Mouse (Mus musculus) forebrain, postnatal 0 days (tissue): ENCODE measurements around the gene Ppp1r13b. TPM values are rescaled to one million over a fixed set of nuclear protein-coding genes. Genes with fewer than 3 reads are reported as not detected.

Source experiments
- ATAC-seq: fragments of 200-750 bp; cut with Nextera tagmentation; 2 replicates; pipeline ENCODE4 v1.8.0; 2017; ENCODE audit warnings: mild to moderate bottlenecking, moderate library complexity
- DNase-seq: peaks from one replicate; pipeline ENCODE4 v3.0.0-alpha.2; 2015
- H3K27ac ChIP-seq: fragments of 300-500 bp; sonication (generic); 2 replicates; pipeline ENCODE4 v1.5.1; 2014; ENCODE audit warnings: low read depth, mild to moderate bottlenecking, antibody characterized with exemption, low read length, moderate library complexity, mixed read lengths
- H3K27me3 ChIP-seq: fragments of 300-500 bp; sonication (generic); 2 replicates; pipeline ENCODE4 v1.6.1; 2014; ENCODE audit warnings: mild to moderate bottlenecking, low read length, mixed read lengths; ENCODE audit not compliant: insufficient read depth
- H3K36me3 ChIP-seq: fragments of 300-500 bp; sonication (generic); 2 replicates; pipeline ENCODE4 v1.6.1; 2014; ENCODE audit warnings: mild to moderate bottlenecking, moderate library complexity; ENCODE audit not compliant: insufficient read depth
- H3K4me1 ChIP-seq: fragments of 300-500 bp; sonication (generic); 2 replicates; pipeline ENCODE4 v1.6.1; 2014; ENCODE audit warnings: antibody characterized with exemption; ENCODE audit not compliant: insufficient read depth
- H3K4me2 ChIP-seq: fragments of 300-500 bp; sonication (generic); 2 replicates; pipeline ENCODE4 v1.6.1; 2014; ENCODE audit warnings: low read depth, mild to moderate bottlenecking, moderate library complexity
- H3K4me3 ChIP-seq: fragments of 300-500 bp; sonication (generic); 2 replicates; pipeline ENCODE4 v1.5.1; 2014; ENCODE audit warnings: low read depth, low read length, mixed read lengths
- H3K9ac ChIP-seq: fragments of 300-500 bp; sonication (generic); 2 replicates; pipeline ENCODE4 v1.6.1; 2014; ENCODE audit warnings: mild to moderate bottlenecking
- H3K9me3 ChIP-seq: fragments of 300-500 bp; sonication (generic); 2 replicates; pipeline ENCODE4 v1.6.1; 2016; ENCODE audit warnings: low read length
- CTCF ChIP-seq: sonication (generic); IDR thresholded peaks from 2 replicates; pipeline ENCODE4 v1.5.1; 2016; ENCODE audit warnings: antibody characterized with exemption, control low read depth, low read depth
- WGBS: fragments of 180-500 bp; shearing (Covaris S2); extraction: QIAGEN DNeasy Blood & Tissue Kit; methylation state at CpG from one replicate; pipeline ENCODE4 v1.1.7; 2014; 5-methylcytosine and 5-hydroxymethylcytosine counted together
- polyA plus RNA-seq: library from polyadenylated mRNA; unstranded; fragments of >200 nt; fragmentation: Nextera tagmentation; extraction: Ambion mirVana; gene quantifications from 2 replicates; pipeline ENCODE4 v1.2.1, GENCODE M21; 2015
- total RNA-seq: library from RNA; depleted of rRNA; stranded (reverse); fragments of >200 nt; gene quantifications from 2 replicates; pipeline ENCODE4 v1.2.3, GENCODE M21; 2014

Gene Ppp1r13b
- total and polyA plus RNA-seq, 2 experiments from 2014 or later = 37.6 to 53.8 TPM

DNA sequence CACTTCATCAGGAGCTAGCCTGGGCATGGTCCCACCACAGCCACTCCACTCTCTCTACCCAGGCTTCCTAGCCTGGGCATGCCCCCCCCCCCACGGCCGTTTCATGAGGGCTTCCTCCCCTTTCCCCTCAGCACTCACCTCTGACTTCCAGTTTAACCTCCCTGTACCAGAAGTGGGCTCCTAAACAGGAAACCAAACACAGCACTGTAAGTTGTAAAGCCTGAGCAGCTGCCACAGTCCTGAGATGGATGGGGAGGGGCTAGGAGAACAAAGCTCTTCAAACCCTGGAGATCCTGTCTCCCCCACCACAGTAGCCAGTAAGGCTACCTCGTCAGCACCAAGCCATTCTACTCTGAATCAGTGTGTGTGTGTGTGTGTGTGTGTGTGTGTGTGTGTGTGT lies 6.1 kb upstream of the Ppp1r13b start:
- no peak overlapping the region for H3K27ac ChIP-seq
- no peak for DNase-seq

GRCm38 (mm10) chr12:111912802-111913201 lies 4.9 kb upstream of the Ppp1r13b start:
- DNase-seq = no peak
- H3K9me3 ChIP-seq = no peaks in the 10 kb centered on the region
- H3K4me2 ChIP-seq = no peak overlapping the region
- 0 out of 2 replicates have a peak, but pooled peaks cover 3% of the 10 kb centered on the region for H3K4me1 ChIP-seq
- no peak overlapping the region for H3K4me3 ChIP-seq
- ATAC-seq = no peak
- H3K9ac ChIP-seq = no peak overlapping the region
- H3K27me3 ChIP-seq = no peaks in the 10 kb centered on the region
- no peaks in the 10 kb centered on the region for H3K36me3 ChIP-seq
- no peak for TF ChIP-seq CTCF
- no peak overlapping the region for H3K27ac ChIP-seq
- 84% methylated on average over 7 of the region's 7 CpGs for WGBS

More for the DNA sequence above, 6.1 kb upstream of the Ppp1r13b start:
- no peak for TF ChIP-seq CTCF
- Histone ChIP-seq H3K4me1 (no peaks in the 10 kb centered on the region), H3K27me3 (no peaks in the 10 kb centered on the region), H3K4me2 (no peak overlapping the region), H3K36me3 (no peaks in the 10 kb centered on the region), H3K9ac (no peak overlapping the region), H3K9me3 (no peaks in the 10 kb centered on the region), H3K4me3 (no peak overlapping the region)
- 51% methylated on average over 3 of the region's 3 CpGs for WGBS
- ATAC-seq = no peak

GRCm38 (mm10) chr12:111911796-111912195 lies 3.9 kb upstream of the Ppp1r13b start:
- DNase-seq (no peak), ATAC-seq (no peak)
- H3K4me1 ChIP-seq = peaks cover 4% of the 10 kb centered on the region; the same call in 1 of the 2 replicates
- no peak for TF ChIP-seq CTCF
- H3K27me3 ChIP-seq = no peaks in the 10 kb centered on the region
- no peaks in the 10 kb centered on the region for H3K36me3 ChIP-seq
- H3K4me2 ChIP-seq = no peak overlapping the region
- no peak overlapping the region for H3K27ac ChIP-seq
- no peaks in the 10 kb centered on the region for H3K9me3 ChIP-seq
- no peak overlapping the region for H3K4me3 ChIP-seq
- no peak overlapping the region for H3K9ac ChIP-seq
- 86% methylated on average over 2 of the region's 2 CpGs for WGBS

- Histone ChIP-seq H3K4me3 (no peak overlapping the region), H3K9me3 (no peaks in the 10 kb centered on the region), H3K9ac (no peak overlapping the region), H3K27ac (no peak overlapping the region), H3K4me1 (peaks cover 9% of the 10 kb centered on the region; the same call in 1 of the 2 replicates), H3K36me3 (no peaks in the 10 kb centered on the region), H3K27me3 (no peaks in the 10 kb centered on the region), H3K4me2 (no peak overlapping the region)
- DNase-seq (no peak), ATAC-seq (no peak)
- WGBS = 89% methylated on average over 15 of the region's 15 CpGs
- TF ChIP-seq CTCF = no peak
Measured at GRCm38 (mm10) chr12:111911171-111911760, 3.4 kb upstream of the Ppp1r13b start.

DNA sequence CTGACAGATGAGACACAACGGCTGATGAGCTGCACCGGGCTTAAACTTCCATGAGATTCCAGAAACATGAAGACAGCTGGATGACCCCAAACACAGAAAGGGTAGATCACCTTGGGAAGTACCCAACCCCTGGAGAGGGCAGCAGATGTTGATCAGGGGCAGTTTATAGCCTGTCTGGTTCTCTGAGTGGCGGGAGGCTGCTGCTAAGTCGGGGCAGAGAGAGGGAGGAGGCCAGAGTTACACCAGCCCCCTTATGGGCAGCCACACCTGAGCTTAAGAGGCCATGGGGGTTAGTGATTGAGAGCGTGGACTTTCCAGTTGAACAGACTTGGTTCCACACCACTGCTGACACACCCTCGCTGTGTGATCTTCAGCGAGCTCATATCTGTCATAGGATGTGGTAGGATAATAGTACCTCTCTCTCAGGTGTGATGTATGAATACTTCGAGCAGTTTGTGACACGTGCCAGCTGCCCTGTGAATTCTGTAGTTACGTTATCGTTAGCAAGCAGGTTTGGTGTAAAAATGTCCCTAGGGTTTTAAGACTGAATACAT lies 1.2 kb upstream of the Ppp1r13b start:
- peak overlapping the region; percentile 90 for H3K4me2 ChIP-seq
- no peak overlapping the region for H3K27ac ChIP-seq
- peak overlapping the region; percentile 81; the same call in 1 of the 2 replicates for H3K4me3 ChIP-seq
- H3K4me1 ChIP-seq = peaks cover 9% of the 10 kb centered on the region; the same call in 1 of the 2 replicates
- H3K9ac ChIP-seq = no peak overlapping the region
- H3K9me3 ChIP-seq = no peaks in the 10 kb centered on the region
- 75% methylated on average over 11 of the region's 11 CpGs for WGBS
- DNase-seq (no peak), ATAC-seq (no peak)
- no peaks in the 10 kb centered on the region for H3K27me3 ChIP-seq
- no peaks in the 10 kb centered on the region for H3K36me3 ChIP-seq
- TF ChIP-seq CTCF = no peak

DNA sequence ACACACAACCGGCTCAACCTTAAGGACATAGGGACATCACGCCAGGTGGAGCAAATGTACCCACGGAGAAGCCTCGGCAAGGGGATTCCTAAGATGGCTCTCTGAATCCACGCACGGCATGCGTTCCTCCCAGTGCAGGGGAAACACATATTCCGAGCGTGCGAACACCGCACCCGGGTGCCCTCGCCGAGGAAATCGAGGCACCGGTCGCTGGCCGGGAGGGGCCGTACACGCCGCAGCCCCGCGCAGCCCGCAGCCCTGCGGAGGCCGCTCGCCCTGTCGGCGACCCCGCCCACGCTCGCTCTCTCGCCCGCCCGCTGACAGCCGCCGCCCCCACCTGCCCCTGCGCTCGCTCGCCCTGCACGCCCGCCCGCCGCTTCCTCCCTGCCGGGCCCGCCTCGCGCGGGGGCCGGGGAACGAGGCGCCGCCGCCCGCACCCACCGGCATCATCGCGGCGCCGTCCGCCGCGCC lies 454 bp downstream of the Ppp1r13b start:
- H3K27me3 ChIP-seq = no peaks in the 10 kb centered on the region
- peak overlapping the region; percentile 94 for H3K27ac ChIP-seq
- under 1% methylated on average over 57 of the region's 63 CpGs for WGBS
- peak overlapping the region; percentile 90 for H3K4me2 ChIP-seq
- DNase-seq (peak; percentile 68), ATAC-seq (peak; percentile 65)
- H3K4me3 ChIP-seq = peak overlapping the region; percentile 81
- peaks cover 9% of the 10 kb centered on the region; the same call in 1 of the 2 replicates for H3K4me1 ChIP-seq
- peak overlapping the region; percentile 91 for H3K9ac ChIP-seq
- H3K36me3 ChIP-seq = no peaks in the 10 kb centered on the region
- no peak for TF ChIP-seq CTCF
- no peaks in the 10 kb centered on the region for H3K9me3 ChIP-seq

GRCm38 (mm10) chr12:111906309-111906875 lies 1.5 kb downstream of the Ppp1r13b start:
- H3K27me3 ChIP-seq = no peaks in the 10 kb centered on the region
- H3K4me1 ChIP-seq = peaks cover 13% of the 10 kb centered on the region; the same call in 1 of the 2 replicates
- TF ChIP-seq CTCF = no peak
- peak overlapping the region; percentile 91; the same call in 1 of the 2 replicates for H3K9ac ChIP-seq
- H3K4me3 ChIP-seq = peak overlapping the region; percentile 81
- no peaks in the 10 kb centered on the region for H3K36me3 ChIP-seq
- 44% methylated on average over 5 of the region's 5 CpGs for WGBS
- H3K4me2 ChIP-seq = peak overlapping the region; percentile 90
- DNase-seq = no peak
- ATAC-seq = no peak
- H3K9me3 ChIP-seq = no peaks in the 10 kb centered on the region
- no peak overlapping the region for H3K27ac ChIP-seq
